Mouse (Mus musculus) regulatory T cell (primary cell): ENCODE data around the gene Gm47995.
"Not testable (repeated sequence)": the region's sequence is repeated elsewhere in the genome, so short reads cannot be mapped to it uniquely, and the experiment has no call there.

Source experiments
- in situ Hi-C: fragments of 300-600 bp; cut with MboI, MseI; formaldehyde crosslinking; loops from one replicate; pipeline ENCODE4 v1.15.1; 2025; ENCODE audit warnings: high pct_unique_total_duplicates

Gm47995 gene

DNA sequence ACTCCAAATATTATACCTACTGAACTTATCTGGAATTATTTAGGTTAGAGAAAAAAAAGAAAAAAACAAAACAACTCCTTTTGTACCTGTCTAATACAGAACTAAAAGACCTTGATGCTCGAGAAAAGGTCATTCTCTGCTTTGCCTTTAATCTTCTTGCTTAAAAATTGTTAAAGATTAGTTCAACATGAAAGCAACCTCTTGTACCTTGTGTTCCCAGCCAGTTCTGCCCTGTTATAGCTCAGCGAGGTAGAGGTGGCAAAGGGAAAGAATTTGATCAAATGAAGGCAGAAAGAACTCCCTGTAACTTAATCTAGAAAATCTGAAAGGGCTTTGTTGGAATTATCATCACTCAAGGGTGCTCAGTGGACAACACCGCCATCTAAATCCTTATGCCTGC is 12.1 kb upstream of the Gm47995 start:
- in situ Hi-C loops = not testable (repeated sequence)

DNA sequence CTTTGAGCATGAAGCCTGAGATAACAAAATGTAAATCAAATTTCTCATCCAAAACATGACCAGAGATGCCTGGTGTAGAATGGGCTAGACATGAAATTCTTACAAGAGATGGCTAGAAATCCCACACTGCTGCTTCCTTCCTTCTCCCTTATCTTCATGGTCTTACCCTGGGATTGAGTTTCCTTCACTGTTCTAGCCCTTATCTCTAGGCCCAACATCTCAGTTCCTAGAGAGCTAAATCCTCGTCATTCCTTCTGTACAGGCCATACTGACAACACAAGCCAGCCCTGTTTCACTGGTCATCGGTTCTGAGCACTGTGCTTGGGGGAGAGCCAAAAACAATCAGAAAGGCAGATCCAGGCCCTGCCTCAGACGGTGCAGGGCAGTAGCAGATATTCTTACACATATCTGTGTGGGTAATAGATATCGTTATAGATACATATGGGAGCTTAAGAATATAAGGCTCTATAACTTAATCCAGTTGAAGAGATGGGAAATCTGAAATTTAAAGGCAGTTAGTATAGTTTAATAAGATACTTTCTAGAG is 11.3 kb upstream of the Gm47995 start:
- in situ Hi-C loops = not testable (repeated sequence)

DNA sequence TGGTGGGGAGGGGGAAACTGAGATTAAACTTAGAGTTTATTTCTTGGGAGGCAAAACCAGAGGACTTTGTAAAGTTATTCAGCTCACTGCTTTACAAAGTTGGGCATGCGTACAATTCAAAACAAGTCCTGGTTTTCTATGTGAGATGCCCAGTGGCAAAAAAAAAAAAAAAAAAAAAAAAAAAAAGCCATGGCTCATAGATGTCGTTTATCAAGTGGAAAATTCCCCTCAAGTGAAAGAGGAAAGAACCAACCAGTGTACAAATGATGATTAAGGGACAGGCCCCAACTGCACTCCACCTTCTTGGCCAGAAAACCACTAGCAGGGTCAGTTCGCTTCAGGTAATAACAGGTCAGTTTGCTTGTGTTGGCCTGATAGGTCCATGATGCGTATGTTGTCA is 9.8 kb upstream of the Gm47995 start:
- in situ Hi-C loops = no loop called here

DNA sequence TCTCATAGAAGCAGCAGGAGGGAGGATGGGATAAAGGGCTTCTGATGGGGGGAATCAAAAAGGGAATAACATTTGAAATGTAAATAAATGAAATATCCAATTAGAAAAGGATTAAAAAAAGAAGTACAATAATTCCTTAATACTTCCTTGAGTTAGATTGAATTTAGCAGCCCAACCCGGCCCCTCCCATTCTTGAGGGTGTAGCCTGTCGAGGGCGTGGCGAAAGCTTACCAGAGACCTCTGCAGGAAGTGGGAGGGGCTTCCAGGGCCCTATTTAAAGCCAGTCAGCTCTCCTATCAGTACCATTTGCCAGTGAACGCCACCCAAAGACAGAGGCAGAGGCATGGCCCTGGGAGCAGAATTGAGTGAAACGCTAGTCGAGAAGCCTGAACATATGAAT is 6.2 kb upstream of the Gm47995 start, which contains the start of gene Gm8947:
TSS of gene Gm8947 (plus strand) at position 302 of the 400 bp plus-strand sequence.
- in situ Hi-C loops = not testable (repeated sequence)

DNA sequence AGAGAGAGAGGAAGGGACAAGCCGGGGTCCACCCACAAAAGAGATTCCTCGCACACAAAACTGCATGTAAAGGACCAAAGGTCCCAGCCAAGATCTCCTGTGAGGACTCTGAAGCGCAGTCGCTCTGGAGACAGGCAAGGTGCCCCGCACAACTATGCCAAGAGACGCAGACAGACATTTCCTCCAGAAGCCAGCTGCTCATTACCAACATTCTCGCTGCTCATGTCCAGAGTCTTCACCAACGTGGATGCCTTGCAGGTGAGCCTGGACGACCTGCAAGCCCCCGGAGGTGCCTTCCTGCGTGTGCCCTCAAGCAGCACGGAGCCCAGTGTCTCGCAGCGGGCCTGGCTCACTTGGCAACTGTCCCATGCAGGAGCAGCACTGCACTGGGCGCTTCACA is 5.5 kb upstream of the Gm47995 start:
- in situ Hi-C loops = not testable (repeated sequence)

DNA sequence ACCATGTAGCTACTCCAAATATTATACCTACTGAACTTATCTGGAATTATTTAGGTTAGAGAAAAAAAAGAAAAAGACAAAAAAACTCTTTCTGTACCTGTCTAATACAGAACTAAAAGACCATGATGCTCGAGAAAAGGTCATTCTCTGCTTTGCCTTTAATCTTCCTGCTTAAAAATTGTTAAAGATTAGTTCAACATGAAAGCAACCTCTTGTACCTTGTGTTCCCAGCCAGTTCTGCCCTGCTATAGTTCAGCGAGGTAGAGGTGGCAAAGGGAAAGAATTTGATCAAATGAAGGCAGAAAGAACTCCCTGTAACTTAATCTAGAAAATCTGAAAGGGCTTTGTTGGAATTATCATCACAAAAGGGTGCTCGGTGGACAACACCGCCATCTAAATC is 2.3 kb upstream of the Gm47995 start:
- in situ Hi-C loops = not testable (repeated sequence)

DNA sequence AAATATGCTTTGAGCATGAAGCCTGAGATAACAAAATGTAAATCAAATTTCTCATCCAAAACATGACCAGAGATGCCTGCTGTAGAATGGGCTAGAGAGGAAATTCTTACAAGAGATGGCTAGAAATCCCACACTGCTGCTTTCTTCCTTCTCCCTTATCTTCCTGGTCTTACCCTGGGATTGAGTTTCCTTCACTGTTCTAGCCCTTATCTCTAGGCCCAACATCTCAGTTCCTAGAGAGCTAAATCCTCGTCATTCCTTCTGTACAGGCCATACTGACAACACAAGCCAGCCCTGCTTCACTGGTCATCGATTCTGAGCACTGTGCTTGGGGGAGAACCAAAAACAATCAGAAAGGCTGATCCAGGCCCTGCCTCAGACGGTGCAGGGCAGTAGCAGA is 1.6 kb upstream of the Gm47995 start:
- in situ Hi-C loops = not testable (repeated sequence)

DNA sequence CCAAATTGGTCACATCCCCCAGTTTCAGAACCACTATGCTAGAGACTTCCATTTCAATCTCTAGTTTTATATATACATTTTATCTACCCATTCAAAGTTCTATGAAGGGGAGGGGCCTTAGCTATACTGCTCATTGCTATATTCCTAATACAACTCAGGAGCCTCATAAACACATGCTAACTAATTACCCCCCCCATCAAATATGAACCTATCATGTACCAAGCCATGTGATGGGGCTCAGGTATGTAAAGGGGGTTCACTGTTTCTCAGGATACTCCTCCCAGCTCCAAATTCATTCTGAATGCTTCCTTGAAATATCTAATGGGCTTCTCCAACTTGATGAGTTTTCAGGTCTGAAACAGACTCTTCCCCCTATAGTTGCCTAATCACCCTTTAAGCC is 2.4 kb downstream of the Gm47995 start:
- in situ Hi-C loops = not testable (repeated sequence)

DNA sequence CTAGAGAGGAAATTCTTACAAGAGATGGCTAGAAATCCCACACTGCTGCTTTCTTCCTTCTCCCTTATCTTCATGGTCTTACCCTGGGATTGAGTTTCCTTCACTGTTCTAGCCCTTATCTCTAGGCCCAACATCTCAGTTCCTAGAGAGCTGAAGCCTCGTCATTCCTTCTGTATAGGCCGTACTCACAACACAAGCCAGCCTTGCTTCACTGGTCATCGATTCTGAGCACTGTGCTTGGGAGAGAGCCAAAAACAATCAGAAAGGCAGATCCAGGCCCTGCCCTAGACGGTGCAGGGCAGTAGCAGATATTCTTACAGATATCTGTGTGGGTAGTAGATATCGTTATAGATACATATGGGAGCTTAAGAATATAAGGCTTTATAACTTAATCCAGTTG is 4.5 kb downstream of the Gm47995 start:
- in situ Hi-C loops = not testable (repeated sequence)

DNA sequence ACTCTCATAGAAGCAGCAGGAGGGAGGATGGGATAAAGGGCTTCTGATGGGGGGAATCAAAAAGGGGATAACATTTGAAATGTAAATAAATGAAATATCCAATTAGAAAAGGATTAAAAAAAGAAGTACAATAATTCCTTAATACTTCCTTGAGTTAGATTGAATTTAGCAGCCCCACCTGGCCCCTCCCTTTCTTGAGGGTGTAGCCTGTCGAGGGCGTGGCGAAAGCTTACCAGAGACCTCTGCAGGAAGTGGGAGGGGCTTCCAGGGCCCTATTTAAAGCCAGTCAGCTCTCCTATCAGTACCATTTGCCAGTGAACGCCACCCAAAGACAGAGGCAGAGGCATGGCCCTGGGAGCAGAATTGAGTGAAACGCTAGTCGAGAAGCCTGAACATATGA is 5.6 kb downstream of the Gm47995 start, which contains the start of gene 3110040M04Rik:
TSS of gene 3110040M04Rik (plus strand) at position 304 of the 400 bp plus-strand sequence.
- in situ Hi-C loops = not testable (repeated sequence)

DNA sequence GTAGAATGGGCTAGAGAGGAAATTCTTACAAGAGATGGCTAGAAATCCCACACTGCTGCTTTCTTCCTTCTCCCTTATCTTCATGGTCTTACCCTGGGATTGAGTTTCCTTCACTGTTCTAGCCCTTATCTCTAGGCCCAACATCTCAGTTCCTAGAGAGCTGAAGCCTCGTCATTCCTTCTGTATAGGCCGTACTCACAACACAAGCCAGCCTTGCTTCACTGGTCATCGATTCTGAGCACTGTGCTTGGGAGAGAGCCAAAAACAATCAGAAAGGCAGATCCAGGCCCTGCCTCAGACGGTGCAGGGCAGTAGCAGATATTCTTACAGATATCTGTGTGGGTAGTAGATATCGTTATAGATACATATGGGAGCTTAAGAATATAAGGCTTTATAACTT is 10.2 kb downstream of the Gm47995 start:
- in situ Hi-C loops = not testable (repeated sequence)

DNA sequence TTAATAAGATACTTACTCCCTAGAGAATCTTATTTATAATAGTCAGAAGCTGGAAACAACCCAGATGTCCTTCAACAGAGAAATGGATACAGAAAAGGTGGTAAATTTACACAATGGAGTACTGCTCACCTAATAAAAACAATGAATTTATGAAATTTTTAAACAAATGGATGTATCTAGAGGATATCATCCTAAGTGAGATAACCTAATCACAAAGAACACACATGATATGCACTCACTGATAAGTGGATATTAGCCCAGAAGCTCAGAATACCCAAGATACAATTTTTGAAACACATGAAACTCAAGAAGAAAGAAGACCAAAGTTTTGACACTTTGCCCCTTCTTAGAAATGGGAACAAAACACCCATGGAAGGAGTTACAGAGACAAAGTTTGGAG is 10.7 kb downstream of the Gm47995 start:
- in situ Hi-C loops = not testable (repeated sequence)

DNA sequence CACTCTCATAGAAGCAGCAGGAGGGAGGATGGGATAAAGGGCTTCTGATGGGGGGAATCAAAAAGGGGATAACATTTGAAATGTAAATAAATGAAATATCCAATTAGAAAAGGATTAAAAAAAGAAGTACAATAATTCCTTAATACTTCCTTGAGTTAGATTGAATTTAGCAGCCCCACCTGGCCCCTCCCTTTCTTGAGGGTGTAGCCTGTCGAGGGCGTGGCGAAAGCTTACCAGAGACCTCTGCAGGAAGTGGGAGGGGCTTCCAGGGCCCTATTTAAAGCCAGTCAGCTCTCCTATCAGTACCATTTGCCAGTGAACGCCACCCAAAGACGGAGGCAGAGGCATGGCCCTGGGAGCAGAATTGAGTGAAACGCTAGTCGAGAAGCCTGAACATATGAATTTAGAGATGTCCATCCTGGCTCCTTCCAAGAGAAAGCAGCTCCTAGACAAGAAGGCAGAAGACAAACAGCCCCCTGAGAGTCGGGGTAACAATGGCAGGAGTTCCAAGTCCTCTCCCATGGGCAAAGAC is 11.6 kb downstream of the Gm47995 start, which contains the start of gene Gm47996:
TSS of gene Gm47996 (plus strand) at position 308 of the 532 bp plus-strand sequence.
- in situ Hi-C loops = not testable (repeated sequence)

DNA sequence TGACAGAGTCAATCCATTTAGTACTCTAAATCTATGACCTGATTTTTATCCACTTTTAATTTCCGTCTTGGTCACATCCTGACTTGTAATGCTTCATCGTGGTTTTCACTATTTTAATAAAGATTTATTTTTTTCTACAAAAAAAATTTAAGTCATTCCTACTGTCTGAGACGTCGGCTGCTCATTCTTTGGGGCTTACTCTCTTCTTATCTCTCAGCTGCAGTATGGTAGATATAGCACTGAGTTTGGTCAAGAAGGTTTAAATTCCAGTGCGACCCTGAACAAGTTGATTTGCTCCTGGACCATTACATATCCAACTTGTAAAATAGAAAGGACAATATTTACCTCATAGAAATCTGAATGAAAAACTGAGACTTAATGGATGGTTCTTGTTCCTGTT is 13.4 kb downstream of the Gm47995 start:
- in situ Hi-C loops = not testable (repeated sequence)

DNA sequence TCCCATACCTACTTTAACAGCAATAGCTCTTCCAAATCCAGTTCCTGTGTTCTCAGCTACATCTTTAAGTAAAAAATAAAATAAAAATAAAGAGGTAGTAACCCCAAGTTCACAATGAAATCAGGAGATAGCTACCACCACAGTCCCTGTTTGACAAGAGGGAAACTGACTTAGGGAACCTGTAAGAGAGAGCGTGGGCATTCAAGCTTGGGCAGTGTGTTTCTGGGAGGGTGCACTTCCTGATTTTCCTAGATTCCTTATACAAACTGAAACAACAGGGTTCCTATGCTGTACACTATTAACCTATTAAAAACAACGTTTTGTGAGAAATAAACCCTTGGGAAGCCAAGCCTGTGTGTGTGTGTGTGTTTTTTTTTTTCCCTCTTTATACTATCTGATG is 16.6 kb downstream of the Gm47995 start:
- in situ Hi-C loops = no loop called here

DNA sequence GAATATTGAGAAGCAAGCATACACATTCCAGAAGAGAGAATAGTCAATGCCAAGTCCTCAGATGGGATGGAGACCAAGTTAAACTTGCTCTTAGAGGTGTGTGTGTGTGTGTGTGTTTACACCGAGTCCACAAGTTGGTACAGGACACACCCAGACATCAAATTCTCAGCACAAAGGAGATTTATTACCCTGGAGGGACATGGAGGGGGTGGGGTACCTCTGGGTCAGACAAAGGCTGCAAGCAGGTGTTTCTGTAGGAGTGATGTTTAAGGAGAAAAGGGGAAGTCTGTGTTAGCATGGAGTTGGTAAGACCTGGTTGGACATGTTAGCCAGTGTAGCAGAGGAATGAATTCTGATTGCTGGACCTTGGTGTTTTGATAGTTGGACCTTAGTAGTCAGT is 17.7 kb downstream of the Gm47995 start:
- in situ Hi-C loops = no loop called here

DNA sequence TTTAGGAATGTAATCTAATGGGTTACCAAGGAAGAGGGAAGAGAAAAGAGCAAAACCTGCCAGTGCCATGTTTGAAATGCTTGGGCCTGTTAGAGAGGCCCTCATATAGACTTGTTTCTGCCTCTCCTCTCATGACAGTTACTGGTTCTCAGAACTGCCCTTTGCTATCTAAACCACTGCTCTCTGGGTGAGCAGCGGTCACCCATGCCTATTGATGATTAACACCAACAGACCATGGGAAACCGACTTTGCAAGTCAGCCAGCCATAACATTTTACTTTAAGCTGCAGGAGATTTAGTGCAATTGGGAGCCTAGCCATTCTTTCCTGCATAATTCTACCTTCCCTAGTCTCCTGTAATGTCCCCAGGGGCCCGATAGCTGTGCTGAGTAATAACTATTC is 18.2 kb downstream of the Gm47995 start:
- in situ Hi-C loops = no loop called here

DNA sequence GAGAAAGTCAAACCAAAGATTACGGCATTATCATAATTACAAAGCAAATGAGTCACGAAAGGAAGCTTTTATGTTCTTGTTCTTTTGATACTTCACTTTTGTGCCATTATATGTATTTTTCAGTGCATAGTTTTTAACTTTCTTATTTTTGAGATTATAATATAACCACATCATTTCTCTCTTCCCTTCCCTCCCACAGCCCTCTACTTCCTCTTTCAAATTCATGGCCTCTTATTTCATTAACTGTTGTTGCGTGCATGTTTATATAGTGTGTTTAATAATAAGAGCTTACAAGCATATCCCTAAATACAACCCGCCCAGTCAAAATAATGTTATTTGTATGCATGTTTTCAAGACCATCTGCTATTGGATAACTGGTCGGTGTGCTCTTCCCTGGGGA is 20.8 kb downstream of the Gm47995 start:
- in situ Hi-C loops = no loop called here

DNA sequence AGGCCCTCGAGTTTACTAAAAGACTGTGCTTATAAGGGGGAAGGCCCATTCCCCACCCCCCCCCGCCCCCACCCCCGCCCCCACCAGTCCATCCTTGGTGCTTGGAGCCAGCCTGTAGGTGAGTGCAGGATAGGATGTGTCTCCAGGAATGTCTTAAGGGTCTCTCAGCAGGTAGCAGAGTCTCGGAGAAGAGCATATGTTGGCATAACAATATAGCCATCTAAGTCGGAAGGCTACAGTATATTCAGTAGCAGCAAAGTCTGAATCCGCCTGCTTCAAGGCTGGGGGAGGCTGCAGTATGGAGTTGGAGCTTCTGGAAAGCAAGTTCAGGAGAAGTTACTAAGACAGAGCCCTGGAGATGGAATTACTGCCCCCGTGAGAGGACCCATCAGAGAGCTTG is 21.9 kb downstream of the Gm47995 start:
- in situ Hi-C loops = no loop called here

DNA sequence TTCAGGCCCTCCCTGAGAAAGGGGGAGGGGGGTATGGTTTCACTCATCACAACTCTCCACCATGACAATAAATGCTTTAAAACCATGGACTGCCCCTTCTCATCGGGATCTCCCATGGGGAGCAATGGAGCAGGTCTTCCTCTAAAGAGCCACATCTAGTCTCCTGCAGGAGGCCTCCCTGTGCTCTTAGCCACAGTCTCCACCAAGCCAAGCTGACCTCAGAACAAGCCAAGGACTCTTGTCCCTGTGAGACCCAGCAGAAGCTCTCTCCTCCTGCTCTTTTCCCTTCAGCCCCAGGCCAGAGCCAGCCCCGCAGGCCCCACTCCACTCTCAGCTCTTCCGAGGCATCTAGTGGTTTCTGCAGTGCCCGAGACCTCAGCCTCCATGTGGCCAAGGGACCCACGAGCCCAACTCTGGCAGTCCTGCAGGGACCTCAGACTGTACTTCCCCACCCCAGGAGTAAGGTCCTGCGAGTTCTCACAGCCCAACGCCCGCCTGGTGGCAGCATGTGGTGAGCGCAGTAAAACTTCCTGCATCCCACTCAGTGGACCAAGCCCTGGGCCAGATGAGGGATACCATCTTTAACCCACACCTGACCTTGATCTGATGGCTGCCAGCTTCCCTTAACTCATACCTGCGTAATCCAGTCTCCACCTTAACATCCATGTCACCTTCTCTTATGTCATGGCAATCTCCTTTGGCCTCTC is 24.5 kb downstream of the Gm47995 start:
- in situ Hi-C loops = no loop called here

DNA sequence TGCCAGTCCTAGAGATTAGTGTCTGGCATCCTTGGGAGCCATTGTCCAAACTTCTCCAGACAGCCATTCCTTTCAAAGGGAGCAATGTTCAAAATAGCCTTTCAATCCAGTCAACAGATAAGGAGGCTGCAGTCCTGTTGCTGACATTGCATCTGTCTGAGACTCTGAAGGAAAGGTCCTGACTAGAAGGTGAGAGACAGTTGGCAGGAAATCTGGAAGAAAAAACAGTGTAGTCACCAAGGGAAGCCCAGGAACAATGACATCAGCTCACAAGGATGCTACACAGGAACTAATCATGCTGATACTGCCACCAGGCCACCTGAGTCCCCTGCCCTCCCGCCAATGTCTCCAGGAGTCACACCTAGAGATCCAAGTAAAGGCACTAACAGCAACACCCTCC is 25.1 kb downstream of the Gm47995 start:
- in situ Hi-C loops = no loop called here

DNA sequence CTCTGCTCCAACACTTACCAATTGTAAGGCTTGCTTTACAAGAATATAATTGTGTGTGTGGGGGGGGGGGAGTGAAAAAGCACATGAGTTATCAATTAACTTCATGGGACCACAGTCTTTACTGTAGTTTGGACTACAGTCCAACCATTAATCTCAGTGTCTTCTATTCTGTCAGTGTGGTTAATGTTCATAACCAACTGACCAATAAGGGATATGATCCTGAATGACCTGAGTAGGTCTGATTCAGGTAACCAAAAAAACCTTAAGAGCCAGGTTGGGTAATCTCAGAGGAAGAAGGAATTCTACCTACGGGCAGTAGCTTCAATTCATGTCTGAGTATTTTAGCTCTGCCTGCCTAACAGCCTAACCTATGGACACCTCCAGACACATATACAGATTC is 26.3 kb downstream of the Gm47995 start:
- in situ Hi-C loops = no loop called here

DNA sequence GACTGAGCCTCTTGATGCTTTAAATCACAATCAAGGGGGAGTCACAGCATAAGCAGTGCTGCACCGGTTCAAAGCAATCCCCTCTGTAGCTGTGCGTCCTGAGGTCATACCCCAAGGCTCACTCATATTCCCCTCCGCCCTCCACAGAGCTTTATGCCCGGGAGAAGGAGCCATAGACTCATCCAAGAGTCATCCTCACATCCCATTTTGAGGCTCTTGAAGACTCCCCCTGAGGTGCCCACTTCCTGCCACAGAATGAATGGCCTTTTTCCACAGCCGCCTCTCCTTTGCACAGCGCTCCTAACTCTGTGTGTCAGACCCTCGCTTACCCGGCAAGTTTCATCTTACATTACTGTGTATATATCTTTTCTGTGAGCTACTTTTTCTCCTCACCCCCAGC is 29.3 kb downstream of the Gm47995 start:
- in situ Hi-C loops = no loop called here
